Mouse (Mus musculus): ENCODE measurements at regions not wholly inside any gene's neighbourhood (a gene's known extent, or its start where the extent isn't known, plus 50 kb on each side); places are given as distances from the start of the nearest gene placed in this dataset.
A peak's percentile ranks its signal among the peaks of the same experiment; 100 is the strongest.

GRCm38 (mm10) chr7:34587239-34587638 is 69.3 kb downstream of the Kctd15 start:
- DNase-seq (ENCODE audit: low spot score in 2 of 2): no peak

DNA sequence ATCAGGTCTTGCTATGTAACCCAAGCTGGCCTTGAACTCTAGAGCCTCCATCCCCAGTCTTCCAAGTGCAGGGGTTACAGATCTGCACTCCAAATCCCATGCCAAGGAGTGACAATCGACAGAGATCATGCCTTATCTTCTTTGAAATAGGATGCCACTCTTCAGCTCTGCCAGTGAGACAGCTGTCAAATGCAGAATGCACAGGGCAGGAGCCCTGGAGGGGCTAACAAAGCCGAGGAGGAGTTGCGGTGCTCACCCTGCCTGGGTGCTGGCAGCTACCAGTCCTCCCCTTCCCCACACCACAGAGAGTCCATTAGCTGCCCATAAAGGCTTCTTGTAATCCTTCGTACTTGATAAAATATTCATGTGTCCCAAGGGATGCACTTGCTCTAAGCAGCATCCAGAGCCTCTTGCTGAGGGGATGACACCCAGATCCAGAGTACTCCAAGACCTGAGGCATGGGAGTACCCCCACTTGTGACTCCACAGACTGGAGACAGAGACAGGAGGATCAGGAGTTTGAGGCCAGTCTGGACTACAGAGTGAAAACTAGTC is 71.1 kb downstream of the Kctd15 start:
- DNase-seq (ENCODE audit: low spot score in 2 of 2): no peak

DNA sequence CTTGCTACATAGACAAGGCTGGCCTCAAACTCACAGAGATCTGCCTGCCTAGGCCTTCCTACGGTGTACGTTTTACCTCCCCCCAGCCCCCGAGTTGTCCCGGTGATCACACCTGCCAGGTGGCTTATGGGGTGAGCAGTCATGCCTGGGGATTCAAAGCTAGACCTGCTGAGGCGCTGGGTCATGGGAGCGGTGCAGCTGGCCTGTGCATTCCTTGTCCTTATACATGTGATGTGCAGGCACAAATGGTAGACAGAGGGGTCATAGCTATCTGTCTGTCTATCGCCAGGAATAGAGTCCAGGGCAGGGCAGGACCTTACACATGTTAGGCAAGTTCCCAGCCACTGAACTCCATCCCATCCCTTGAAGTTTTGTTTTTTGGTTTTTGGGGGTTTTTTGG is 71.7 kb downstream of the Kctd15 start:
- DNase-seq (ENCODE audit: low spot score in 2 of 2): no peak

GRCm38 (mm10) chr7:34580866-34581265 is 75.7 kb downstream of the Kctd15 start:
- DNase-seq (ENCODE audit: low spot score in 2 of 2): no peak

DNA sequence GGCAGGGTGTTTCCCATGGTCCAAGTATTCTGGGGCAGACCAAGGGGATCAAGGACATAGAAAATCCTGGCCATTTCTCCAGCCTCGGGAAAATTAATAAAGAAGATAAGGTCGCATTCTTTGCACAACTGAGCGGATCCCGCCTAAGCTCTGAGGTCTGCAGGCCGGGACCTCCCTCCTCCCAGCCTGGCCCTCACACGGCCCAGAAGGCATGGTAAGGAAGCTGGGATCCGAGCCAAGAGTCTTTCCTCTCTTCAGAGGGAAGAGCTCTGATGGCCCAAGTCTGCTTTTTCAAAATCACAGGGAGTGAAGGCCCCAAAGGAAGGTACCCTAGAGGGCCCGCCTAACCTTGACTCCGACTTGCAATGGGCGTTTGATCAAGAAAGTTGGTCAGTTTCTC is 85.2 kb downstream of the Kctd15 start:
- DNase-seq (ENCODE audit: low spot score in 2 of 2): peak in 1 of 2 experiments; percentile 47

DNA sequence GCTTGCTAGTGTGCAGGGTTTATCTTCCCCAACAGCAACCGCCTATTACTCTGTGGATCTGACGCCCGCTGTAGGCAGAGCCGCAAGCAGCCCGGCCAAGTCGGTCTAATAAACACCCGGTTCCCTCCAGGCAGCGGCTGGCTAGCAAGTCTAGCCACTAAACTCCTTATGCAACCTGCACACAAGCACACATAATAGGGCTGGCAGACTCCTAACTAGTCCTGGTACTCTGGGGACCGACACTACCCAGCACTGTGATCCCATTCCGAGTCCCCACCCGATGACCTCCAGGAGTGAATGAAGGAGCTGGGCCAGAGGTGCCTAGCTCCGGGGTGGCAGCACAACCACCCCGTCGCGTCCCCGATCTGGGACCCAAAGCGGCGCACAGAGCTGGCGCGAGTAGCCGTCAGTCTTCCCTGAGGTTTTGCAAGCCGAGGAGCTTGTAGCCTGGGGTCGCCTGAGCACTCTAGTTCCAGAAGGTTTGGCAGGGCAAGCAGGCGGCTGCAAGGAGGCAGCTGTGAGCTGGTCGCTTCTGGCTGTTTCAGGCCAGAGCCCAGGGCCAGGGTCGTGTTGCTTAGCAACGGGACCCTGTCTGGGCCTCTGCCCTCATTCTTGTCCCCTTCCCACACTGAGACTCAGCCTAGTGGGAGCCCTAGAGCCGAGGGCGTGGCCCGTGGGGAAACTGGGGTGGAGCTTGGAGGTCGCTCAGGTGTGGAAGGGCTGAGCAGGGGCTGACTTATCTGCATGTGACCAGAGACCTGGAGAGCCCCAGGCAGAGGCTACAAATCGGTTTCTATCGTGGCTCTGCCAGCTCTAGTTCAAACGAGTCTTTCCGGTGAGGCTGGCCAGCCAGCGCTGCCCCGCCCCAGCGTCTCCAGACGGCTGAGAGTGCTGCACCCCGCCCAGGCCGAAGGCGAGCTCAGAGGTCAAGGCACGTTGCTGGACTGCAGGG is 86.1 kb downstream of the Kctd15 start:
- DNase-seq (ENCODE audit: low spot score in 2 of 2): peak in 1 of 2 experiments; percentile 66

DNA sequence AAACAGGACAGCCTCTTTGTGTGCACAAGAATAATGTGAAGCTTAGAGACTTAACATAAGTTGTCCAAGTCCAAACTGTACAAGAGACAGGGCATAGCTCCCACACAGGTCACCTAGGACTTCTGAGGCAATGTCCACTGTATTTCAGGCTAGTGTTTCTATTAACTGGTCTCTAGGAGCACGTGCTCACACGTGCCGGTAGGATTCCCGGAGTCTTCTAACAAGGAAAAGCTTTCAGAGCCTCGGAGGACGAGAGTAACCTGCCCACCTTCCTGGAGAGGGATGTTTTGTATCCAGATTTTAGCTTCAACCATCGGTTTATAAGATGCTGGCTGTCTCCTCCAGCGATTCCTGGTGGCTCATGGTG is 86.8 kb downstream of the Kctd15 start:
- no peak for DNase-seq (ENCODE audit: low spot score in 2 of 2)

GRCm38 (mm10) chr7:34567575-34567974 is 89.0 kb downstream of the Kctd15 start:
- no peak for DNase-seq (ENCODE audit: low spot score in 2 of 2)

DNA sequence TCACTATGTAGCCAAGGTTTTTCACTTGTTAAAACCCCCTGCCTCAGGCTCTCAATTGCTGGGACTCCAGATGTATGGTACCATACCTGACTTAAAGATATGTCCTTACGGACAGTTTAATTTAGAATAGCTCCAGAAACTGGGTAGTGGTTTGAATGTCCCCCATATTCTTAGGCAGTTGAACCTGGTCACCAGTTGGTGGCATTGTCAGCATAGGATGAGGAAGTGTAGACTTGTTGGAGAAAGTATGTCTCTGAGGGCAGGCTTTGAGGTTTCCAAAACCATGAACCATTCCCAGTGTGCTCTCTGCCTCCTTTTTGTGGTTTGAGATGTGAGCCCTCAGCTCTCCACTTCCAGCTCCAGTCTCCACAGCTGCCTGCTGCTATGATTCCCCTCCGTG is 94.4 kb downstream of the Kctd15 start:
- no peak for DNase-seq (ENCODE audit: low spot score in 2 of 2)

- no peak for DNase-seq (ENCODE audit: low spot score in 2 of 2)
These were observed 97.8 kb downstream of the Kctd15 start for GRCm38 (mm10) chr7:34558615-34559343.

DNA sequence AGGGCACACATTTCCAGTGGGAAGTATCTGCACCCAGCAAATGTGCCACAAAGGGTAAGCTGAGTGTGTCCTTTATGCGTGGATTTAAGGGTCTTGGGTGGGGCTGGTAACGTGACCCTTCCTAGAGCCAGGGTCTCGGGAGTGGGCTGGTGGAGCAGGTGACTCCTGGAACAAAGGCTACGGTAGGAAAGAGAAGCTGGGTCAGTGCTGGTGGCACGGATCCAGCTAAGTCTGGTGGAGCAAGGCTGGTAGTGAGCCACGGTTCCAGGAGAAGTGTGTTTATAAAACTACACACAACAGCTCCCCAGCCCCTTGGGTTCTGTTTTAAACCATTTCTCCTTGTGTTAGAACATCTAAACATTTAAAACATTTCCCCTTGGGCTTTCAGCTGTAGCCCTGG is 101.3 kb downstream of the Kctd15 start:
- DNase-seq (ENCODE audit: low spot score in 2 of 2): no peak

- no peak for DNase-seq (ENCODE audit: low spot score in 2 of 2)
These were observed 109.8 kb downstream of the Kctd15 start for GRCm38 (mm10) chr7:34546609-34547316.

GRCm38 (mm10) chr7:34545906-34546305 is 110.6 kb downstream of the Kctd15 start:
- no peak for DNase-seq (ENCODE audit: low spot score in 2 of 2)

DNA sequence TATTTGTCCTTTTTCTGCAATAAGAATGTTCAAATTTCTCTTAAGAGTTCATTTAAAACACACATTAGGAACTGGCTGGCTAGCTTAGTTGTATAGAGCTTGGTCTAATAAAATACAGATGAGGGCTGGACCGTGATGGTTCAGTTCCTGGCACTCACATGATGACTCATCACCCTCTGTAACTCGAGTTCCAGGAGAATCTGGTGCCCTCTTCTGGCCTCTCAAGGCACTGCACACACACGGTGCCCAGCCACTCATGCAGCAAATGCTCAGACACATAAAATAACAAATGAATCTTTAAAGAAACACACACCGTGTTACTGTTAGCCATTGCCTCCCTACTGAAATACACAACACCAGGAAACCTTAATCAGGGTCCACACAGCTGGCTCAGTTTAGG is 114.6 kb downstream of the Kctd15 start:
- DNase-seq (ENCODE audit: low spot score in 2 of 2): peak in 1 of 2 experiments; percentile 19

GRCm38 (mm10) chr7:34541000-34541399 is 115.5 kb downstream of the Kctd15 start:
- DNase-seq (ENCODE audit: low spot score in 2 of 2): no peak

GRCm38 (mm10) chr7:34539856-34540255 is 116.7 kb downstream of the Kctd15 start:
- DNase-seq (ENCODE audit: low spot score in 2 of 2): no peak

DNA sequence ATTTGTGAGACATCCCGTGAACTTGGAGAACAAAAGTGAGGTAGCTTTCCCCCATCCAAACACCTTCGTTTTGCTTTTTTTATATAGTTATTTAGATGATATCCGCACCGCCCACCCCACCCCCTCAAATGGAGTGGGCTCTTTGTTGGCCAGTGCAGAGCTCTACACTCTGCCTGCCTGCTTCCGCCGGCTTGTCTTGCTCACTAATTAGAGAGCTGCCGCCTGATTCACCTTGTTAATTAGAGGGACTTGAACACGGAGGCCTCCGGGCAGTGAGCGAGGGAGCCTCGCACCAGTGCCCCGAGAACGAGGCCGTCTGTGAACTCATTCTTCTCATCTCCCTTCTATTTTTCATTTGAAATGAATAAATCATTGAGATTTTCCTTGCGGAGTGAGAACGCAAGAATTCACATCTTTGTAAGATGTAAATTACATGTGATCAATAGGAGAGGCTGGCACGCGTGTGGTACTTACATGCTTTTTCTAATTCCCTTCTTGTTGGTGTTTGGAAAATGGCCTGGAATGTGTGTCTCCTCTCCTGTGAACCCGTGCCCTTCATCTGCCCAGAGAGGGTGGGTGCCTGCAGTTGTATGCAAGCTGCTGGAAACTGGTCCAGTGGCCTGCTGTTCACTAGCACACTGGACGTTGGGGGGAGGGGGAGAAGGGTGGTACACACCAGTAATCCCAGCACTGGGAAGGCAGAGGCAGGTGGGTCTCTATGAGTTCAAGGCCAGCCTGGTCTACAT is 118.0 kb downstream of the Kctd15 start:
- DNase-seq (ENCODE audit: low spot score in 2 of 2): no peak

DNA sequence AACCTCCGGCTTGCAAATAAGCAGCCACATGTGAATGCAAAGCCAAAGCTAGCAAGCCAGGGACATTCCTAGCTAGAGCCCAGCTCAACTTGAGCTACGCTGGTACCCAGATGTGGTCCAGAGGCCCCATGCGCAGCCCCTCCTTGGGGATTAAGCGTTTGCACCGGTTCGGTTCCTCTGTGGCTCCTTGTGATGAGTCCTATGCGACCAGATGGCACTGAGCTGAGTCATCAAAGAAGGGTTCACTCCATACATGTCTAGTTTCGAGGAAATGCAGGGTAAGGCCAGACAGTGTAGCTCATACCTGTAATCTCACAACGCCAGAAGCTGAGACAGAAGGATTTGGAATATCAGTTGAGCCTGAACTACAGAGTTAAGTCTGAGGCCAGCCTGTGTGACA is 119.4 kb downstream of the Kctd15 start:
- DNase-seq (ENCODE audit: low spot score in 2 of 2): no peak

- DNase-seq (ENCODE audit: low spot score in 2 of 2): no peak
These were observed 122.3 kb downstream of the Kctd15 start for GRCm38 (mm10) chr7:34534241-34534640.

- no peak for DNase-seq (ENCODE audit: low spot score in 2 of 2)
These were observed 124.9 kb downstream of the Kctd15 start for GRCm38 (mm10) chr7:34531639-34532038.

GRCm38 (mm10) chr7:34507858-34508257 is 114.7 kb upstream of the Lsm14a start:
- DNase-seq (ENCODE audit: low spot score in 2 of 2): no peak
